Mouse (Mus musculus) layer of hippocampus, adult 9-10 months (tissue): ENCODE data around the gene Adam15.

ENCODE experiments used
- DNase-seq: peaks from one replicate; pipeline ENCODE4 v3.0.0; 2022; ENCODE audit warnings: low spot score

Adam15 gene

GRCm38 (mm10) chr3:89296761-89297396 lies 52.9 kb downstream of the Adam15 start:
- no peak for DNase-seq

GRCm38 (mm10) chr3:89295685-89296230 lies 54.0 kb downstream of the Adam15 start:
- DNase-seq, result no peak

GRCm38 (mm10) chr3:89294195-89294594 lies 55.6 kb downstream of the Adam15 start:
- DNase-seq, result no peak

- no peak for DNase-seq
These were observed 56.4 kb downstream of the Adam15 start for GRCm38 (mm10) chr3:89293247-89293918.

- no peak for DNase-seq
These were observed 57.5 kb downstream of the Adam15 start for GRCm38 (mm10) chr3:89292303-89292702.

GRCm38 (mm10) chr3:89291874-89292273 lies 57.9 kb downstream of the Adam15 start:
- no peak for DNase-seq
